Mouse (Mus musculus) midbrain, embryonic 15.5 days (tissue): ENCODE results near the gene Zfp940. TPM values are rescaled to one million over a fixed set of nuclear protein-coding genes. Genes with fewer than 3 reads are reported as not detected.

Experiments used
- ATAC-seq: fragments of 200-750 bp; cut with Nextera tagmentation; replicated peaks from 2 replicates; pipeline ENCODE4 v1.8.0; 2017; ENCODE audit warnings: moderate TSS enrichment
- H3K27ac ChIP-seq: fragments of 300-500 bp; sonication (generic); 2 replicates; pipeline ENCODE4 v1.5.1; 2015; ENCODE audit warnings: mild to moderate bottlenecking, inconsistent platforms
- H3K27me3 ChIP-seq: fragments of 300-500 bp; sonication (generic); replicated peaks from 2 replicates; pipeline ENCODE4 v1.6.1; 2015; ENCODE audit warnings: inconsistent platforms
- H3K36me3 ChIP-seq: fragments of 300-500 bp; sonication (generic); replicated peaks from 2 replicates; pipeline ENCODE4 v1.6.1; 2015; ENCODE audit warnings: inconsistent platforms
- H3K4me1 ChIP-seq: fragments of 300-500 bp; sonication (generic); 2 replicates; pipeline ENCODE4 v1.6.1; 2015; ENCODE audit warnings: inconsistent platforms
- H3K4me2 ChIP-seq: fragments of 300-500 bp; sonication (generic); 2 replicates; pipeline ENCODE4 v1.6.1; 2015; ENCODE audit warnings: inconsistent platforms, mild to moderate bottlenecking, moderate library complexity
- H3K4me3 ChIP-seq: fragments of 300-500 bp; sonication (generic); 2 replicates; pipeline ENCODE4 v1.5.1; 2015; ENCODE audit warnings: mild to moderate bottlenecking, inconsistent platforms
- H3K9ac ChIP-seq: fragments of 300-500 bp; sonication (generic); 2 replicates; pipeline ENCODE4 v1.6.1; 2015; ENCODE audit warnings: mild to moderate bottlenecking, inconsistent platforms
- H3K9me3 ChIP-seq: fragments of 300-500 bp; sonication (generic); 2 replicates; pipeline ENCODE4 v1.6.1; 2016; ENCODE audit warnings: inconsistent platforms
- WGBS: fragments of 180-500 bp; shearing (Covaris S2); methylation state at CpG from one replicate; pipeline ENCODE4 v1.1.7; 2015; ENCODE audit warnings: mixed read lengths; 5-methylcytosine and 5-hydroxymethylcytosine counted together
- polyA plus RNA-seq: library from polyadenylated mRNA; unstranded; fragments of >200 nt; fragmentation: Nextera tagmentation; extraction: Ambion mirVana; gene quantifications from 2 replicates; pipeline ENCODE4 v1.2.1, GENCODE M21; 2015

The Zfp940 gene
- polyA plus RNA-seq, 1 experiment from 2014 or later = 15.3 TPM

- Histone ChIP-seq H3K27me3 (no peaks in the 10 kb centered on the region), H3K9ac (peak overlapping the region; percentile 77), H3K4me1 (peaks cover 32% of the 10 kb centered on the region), H3K9me3 (no peaks in the 10 kb centered on the region), H3K36me3 (peaks cover 24% of the 10 kb centered on the region), H3K27ac (no peak overlapping the region), H3K4me2 (peak overlapping the region; percentile 83), H3K4me3 (peak overlapping the region; percentile 79)
- no peak for ATAC-seq
- 77% methylated on average over 5 of the region's 5 CpGs for WGBS
Observed at GRCm38 (mm10) chr7:29785888-29786287, 67.6 kb downstream of the Zfp940 start.

GRCm38 (mm10) chr7:29785023-29785422, 68.4 kb downstream of the Zfp940 start:
- peaks cover 32% of the 10 kb centered on the region for H3K4me1 ChIP-seq
- peak overlapping the region; percentile 79 for H3K4me3 ChIP-seq
- peak overlapping the region; percentile 83 for H3K4me2 ChIP-seq
- no peaks in the 10 kb centered on the region for H3K27me3 ChIP-seq
- WGBS = 45% methylated on average over 8 of the region's 8 CpGs
- H3K9ac ChIP-seq = peak overlapping the region; percentile 77
- peaks cover 15% of the 10 kb centered on the region for H3K36me3 ChIP-seq
- H3K9me3 ChIP-seq = no peaks in the 10 kb centered on the region
- no peak overlapping the region for H3K27ac ChIP-seq
- no peak for ATAC-seq

GRCm38 (mm10) chr7:29783871-29784551, 69.5 kb downstream of the Zfp940 start, which contains the start of gene Zfp30:
Gene Zfp30, plus strand, starts transcription at chr7:29783998.
- peak within 1 kb of the TSS; percentile 77 for H3K9ac ChIP-seq
- peak within 1 kb of the TSS; percentile 83 for H3K4me2 ChIP-seq
- H3K9me3 ChIP-seq = no peaks in the 10 kb centered on the region
- peak within 1 kb of the TSS; percentile 85 for H3K27ac ChIP-seq
- WGBS = under 1% methylated on average over 45 of the region's 45 CpGs
- peak within 1 kb of the TSS; percentile 79 for H3K4me3 ChIP-seq
- no peaks in the 10 kb centered on the region for H3K27me3 ChIP-seq
- peak; percentile 98 for ATAC-seq
- peaks cover 10% of the 10 kb centered on the region for H3K36me3 ChIP-seq
- peaks cover 32% of the 10 kb centered on the region for H3K4me1 ChIP-seq

Other genes with a start within 250 kb of the Zfp940 start
- 0.79 and 1.0 TPM in 2 replicates for gene Catsperg2, start 126.6 kb downstream of the Zfp940 start, polyA plus RNA-seq
- 16.7 and 18.3 TPM in 2 replicates for gene Zfp84, start 85.1 kb downstream of the Zfp940 start, polyA plus RNA-seq
- 15.4 TPM in 2 replicates for gene Zfp30, start 69.7 kb downstream of the Zfp940 start, polyA plus RNA-seq
- gene Zfp790, start 37.6 kb downstream of the Zfp940 start, polyA plus RNA-seq = 29.2 and 30.1 TPM in 2 replicates
- 22.4 and 24.4 TPM in 2 replicates for gene Zfp420, start 6.3 kb upstream of the Zfp940 start, polyA plus RNA-seq
- 15.5 and 16.0 TPM in 2 replicates for gene Zfp27, start 52.9 kb upstream of the Zfp940 start, polyA plus RNA-seq
- 7.2 and 7.7 TPM in 2 replicates for gene Zfp383, start 54.6 kb upstream of the Zfp940 start, polyA plus RNA-seq
- 23.4 and 24.2 TPM in 2 replicates for gene Zfp74, start 100.4 kb upstream of the Zfp940 start, polyA plus RNA-seq
- gene Zfp568, start 130.3 kb upstream of the Zfp940 start, polyA plus RNA-seq = 6.0 and 7.0 TPM in 2 replicates
- gene Zfp14, start 197.7 kb upstream of the Zfp940 start, polyA plus RNA-seq = 12.0 and 13.7 TPM in 2 replicates
- 12.9 and 13.4 TPM in 2 replicates for gene Zfp82, start 219.2 kb upstream of the Zfp940 start, polyA plus RNA-seq
- 3.6 and 3.9 TPM in 2 replicates for gene Gm26920, start 236.7 kb upstream of the Zfp940 start, polyA plus RNA-seq
- gene Zfp566, start 236.9 kb upstream of the Zfp940 start, polyA plus RNA-seq = 18.9 and 19.8 TPM in 2 replicates
- gene Zfp260, start 241.1 kb upstream of the Zfp940 start, polyA plus RNA-seq = 81.9 and 83.5 TPM in 2 replicates